Mouse (Mus musculus): Measurements from ENCODE around the gene Lmod3. TPM values are rescaled to one million over a fixed set of nuclear protein-coding genes. Genes with fewer than 3 reads are reported as not detected.

The Lmod3 gene
- polyA plus RNA-seq, 2 experiments: not detected

DNA sequence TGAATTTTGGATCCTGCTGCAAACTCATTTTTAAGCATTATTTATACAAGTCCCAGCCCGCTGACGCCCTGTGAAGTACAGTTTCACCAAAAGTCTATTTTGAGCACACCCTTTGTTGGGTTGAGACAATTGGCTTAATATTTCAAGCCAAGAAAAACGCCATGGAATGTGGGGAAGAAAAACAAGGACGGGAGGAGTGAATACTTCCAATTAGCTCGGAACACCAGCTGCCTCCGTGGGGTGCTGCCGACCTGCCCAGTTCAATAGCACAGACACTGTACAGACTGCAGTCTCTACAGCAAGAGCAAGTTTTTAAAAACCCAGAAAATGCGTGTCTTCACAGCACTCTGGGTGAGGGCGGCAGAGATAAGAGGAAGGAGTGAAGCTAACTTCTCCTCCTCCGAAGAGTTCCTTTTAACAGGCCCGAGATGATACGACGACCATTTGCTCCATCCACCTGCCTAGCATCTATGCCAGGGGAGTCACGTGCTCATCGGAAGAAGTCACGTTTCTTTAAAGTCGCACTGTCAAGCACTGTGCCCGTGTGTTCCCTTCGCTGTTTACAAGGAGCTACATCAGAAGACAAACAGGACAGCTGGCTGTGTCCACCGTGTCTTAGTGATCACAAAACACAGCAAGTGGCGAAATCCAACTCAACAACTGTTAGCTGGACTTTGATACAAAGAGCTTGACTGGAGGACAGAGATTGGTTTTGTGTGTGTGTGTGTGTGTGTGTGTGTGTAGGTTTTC lies 38.8 kb upstream of the Lmod3 start:
- no peak overlapping the region for H3K4me3 ChIP-seq (ENCODE audit: insufficient read depth in 1 of 2, low read depth in 2 of 2, low read length in 2 of 2)
- H3K27ac ChIP-seq: no peak overlapping the region
- ATAC-seq (ENCODE audit: insufficient read depth): no peak; the same call in 1 of the 2 replicates
- no peak for DNase-seq (ENCODE audit: low read depth in 3 of 3, low spot score in 3 of 3)
- H3K36me3 ChIP-seq (replicated peaks; ENCODE audit: control insufficient read depth, insufficient read depth, low read depth): no peaks in the 10 kb centered on the region
- H3K27me3 ChIP-seq (ENCODE audit: control insufficient read depth, insufficient read depth, low read length): no peaks in the 10 kb centered on the region
- no peak for TF ChIP-seq EP300 (IDR thresholded peaks at IDR 0.05; ENCODE audit: low read depth)
- no peak for TF ChIP-seq CTCF (IDR thresholded peaks at IDR 0.05; ENCODE audit: low read depth)
- H3K9me3 ChIP-seq (ENCODE audit: control insufficient read depth, low read length): no peaks in the 10 kb centered on the region
- WGBS (ENCODE audit: insufficient replicate concordance): 36% methylated on average over 21 of the region's 21 CpGs
- H3K4me1 ChIP-seq (replicated peaks; ENCODE audit: control insufficient read depth in 2 of 2, insufficient read depth in 2 of 2, low read length in 1 of 2): peaks cover 0 to 8% of the 10 kb centered on the region in 2 experiments; a peak in 1 of 4 replicates
- no peak overlapping the region for H3K4me2 ChIP-seq (ENCODE audit: low read depth)
- no peak overlapping the region for H3K9ac ChIP-seq (replicated peaks)

DNA sequence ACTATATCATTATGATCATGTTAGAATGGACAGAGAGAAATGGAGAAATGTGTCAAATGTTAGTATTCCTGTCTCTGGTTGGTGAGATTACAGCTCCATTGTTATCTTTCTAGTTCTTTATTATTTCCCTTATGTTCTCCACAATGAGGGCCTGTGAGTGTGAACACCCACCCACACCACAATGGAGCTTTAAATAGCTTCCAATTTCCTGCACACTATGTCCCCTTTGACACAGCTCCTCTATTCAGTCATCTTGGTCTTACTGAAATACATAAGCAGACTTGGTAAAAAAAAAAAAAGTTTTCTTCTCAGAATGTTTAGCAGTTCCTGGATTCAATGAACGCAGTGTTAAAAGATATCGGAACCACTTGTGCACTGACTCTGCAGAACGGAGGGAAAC lies 38.1 kb upstream of the Lmod3 start:
- no peak for TF ChIP-seq CTCF (IDR thresholded peaks at IDR 0.05; ENCODE audit: low read depth)
- H3K4me2 ChIP-seq (ENCODE audit: low read depth): no peak overlapping the region

DNA sequence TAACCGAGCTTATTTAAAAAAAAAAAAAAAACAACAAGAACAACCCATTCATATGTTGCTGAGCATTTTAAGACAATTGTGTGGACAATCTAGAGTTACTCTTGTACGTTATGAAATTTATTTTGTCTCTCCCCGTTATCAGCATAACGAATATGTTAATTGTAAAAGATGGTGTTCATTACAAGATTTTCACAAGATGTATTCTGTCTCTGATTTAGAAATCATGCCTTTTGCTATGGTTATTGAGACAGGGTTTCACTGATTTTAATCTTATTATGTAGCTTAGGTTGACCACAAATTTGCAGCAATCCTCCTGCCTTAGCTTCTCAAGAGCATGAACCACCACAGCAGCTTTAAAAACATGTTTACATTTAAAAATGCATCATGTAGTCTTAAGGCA lies 37.3 kb upstream of the Lmod3 start:
- no peak for DNase-seq (ENCODE audit: low read depth in 3 of 3, low spot score in 3 of 3)

More for the DNA sequence above, 38.1 kb upstream of the Lmod3 start:
- no peaks in the 10 kb centered on the region for H3K27me3 ChIP-seq (ENCODE audit: control insufficient read depth, insufficient read depth, low read length)
- H3K9me3 ChIP-seq (ENCODE audit: control insufficient read depth, low read length): no peaks in the 10 kb centered on the region
- no peaks in the 10 kb centered on the region for H3K36me3 ChIP-seq (replicated peaks; ENCODE audit: control insufficient read depth, insufficient read depth, low read depth)
- no peak for DNase-seq (ENCODE audit: low read depth in 3 of 3, low spot score in 3 of 3)
- no peak overlapping the region for H3K4me3 ChIP-seq (ENCODE audit: insufficient read depth in 1 of 2, low read depth in 2 of 2, low read length in 2 of 2)
- H3K9ac ChIP-seq (replicated peaks): no peak overlapping the region
- H3K27ac ChIP-seq: no peak overlapping the region
- peaks cover 0 to 8% of the 10 kb centered on the region in 2 experiments; a peak in 1 of 4 replicates for H3K4me1 ChIP-seq (replicated peaks; ENCODE audit: control insufficient read depth in 2 of 2, insufficient read depth in 2 of 2, low read length in 1 of 2)
- WGBS (ENCODE audit: insufficient replicate concordance): 28% methylated on average over 3 of the region's 3 CpGs
- no peak for ATAC-seq (ENCODE audit: insufficient read depth)

DNA sequence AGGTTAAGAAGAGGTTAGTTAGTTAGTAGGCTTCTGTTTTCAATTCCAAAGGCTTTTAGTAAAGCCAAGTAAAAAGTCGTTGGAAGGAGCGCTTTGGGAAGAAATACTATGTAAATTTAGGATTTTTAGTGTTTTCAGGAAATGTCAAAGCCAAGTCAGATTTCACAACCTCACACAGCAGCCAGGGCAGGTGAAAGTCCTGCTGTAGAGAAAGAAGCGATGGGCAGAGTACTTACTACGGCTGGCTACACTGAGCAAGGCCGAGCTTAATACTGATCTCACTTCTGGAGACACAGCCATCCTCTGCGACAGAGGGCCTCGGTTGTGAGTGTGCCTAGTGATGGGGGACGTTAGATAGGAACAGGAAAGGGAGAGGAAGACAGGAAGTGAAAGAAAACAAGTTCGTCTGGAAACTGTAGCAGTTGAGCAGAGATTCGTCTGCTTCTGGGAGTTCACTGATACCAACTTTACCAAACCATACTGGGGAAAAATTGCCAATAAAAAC lies 36.8 kb upstream of the Lmod3 start:
- Histone ChIP-seq H3K4me3 (ENCODE audit: insufficient read depth in 1 of 2, low read depth in 2 of 2, low read length in 2 of 2) (no peak overlapping the region), H3K36me3 (replicated peaks; ENCODE audit: control insufficient read depth, insufficient read depth, low read depth) (no peaks in the 10 kb centered on the region), H3K9ac (replicated peaks) (no peak overlapping the region), H3K4me1 (replicated peaks; ENCODE audit: control insufficient read depth in 2 of 2, insufficient read depth in 2 of 2, low read length in 1 of 2) (peaks cover 0 to 8% of the 10 kb centered on the region in 2 experiments; a peak in 1 of 4 replicates), H3K27ac (no peak overlapping the region), H3K9me3 (ENCODE audit: control insufficient read depth, low read length) (no peaks in the 10 kb centered on the region), H3K27me3 (ENCODE audit: control insufficient read depth, insufficient read depth, low read length) (no peaks in the 10 kb centered on the region), H3K4me2 (ENCODE audit: low read depth) (no peak overlapping the region)
- 24% methylated on average over 10 of the region's 10 CpGs for WGBS (ENCODE audit: insufficient replicate concordance)
- TF ChIP-seq CTCF (IDR thresholded peaks at IDR 0.05; ENCODE audit: low read depth): no peak
- no peak for TF ChIP-seq EP300 (IDR thresholded peaks at IDR 0.05; ENCODE audit: low read depth)
- no peak for ATAC-seq (ENCODE audit: insufficient read depth)
- no peak for DNase-seq (ENCODE audit: low read depth in 3 of 3, low spot score in 3 of 3)

More for the DNA sequence above, 37.3 kb upstream of the Lmod3 start:
- H3K4me1 ChIP-seq (replicated peaks; ENCODE audit: control insufficient read depth in 2 of 2, insufficient read depth in 2 of 2, low read length in 1 of 2): peaks cover 0 to 8% of the 10 kb centered on the region in 2 experiments; a peak in 1 of 4 replicates
- ATAC-seq (ENCODE audit: insufficient read depth): no peak
- H3K9me3 ChIP-seq (ENCODE audit: control insufficient read depth, low read length): no peaks in the 10 kb centered on the region
- no peak overlapping the region for H3K4me2 ChIP-seq (ENCODE audit: low read depth)
- no peaks in the 10 kb centered on the region for H3K36me3 ChIP-seq (replicated peaks; ENCODE audit: control insufficient read depth, insufficient read depth, low read depth)
- H3K27me3 ChIP-seq (ENCODE audit: control insufficient read depth, insufficient read depth, low read length): no peaks in the 10 kb centered on the region
- WGBS (ENCODE audit: insufficient replicate concordance): 66% methylated on average over 4 of the region's 4 CpGs
- H3K4me3 ChIP-seq (ENCODE audit: insufficient read depth in 1 of 2, low read depth in 2 of 2, low read length in 2 of 2): no peak overlapping the region
- H3K27ac ChIP-seq: no peak overlapping the region
- TF ChIP-seq CTCF (IDR thresholded peaks at IDR 0.05; ENCODE audit: low read depth): no peak
- no peak for TF ChIP-seq EP300 (IDR thresholded peaks at IDR 0.05; ENCODE audit: low read depth)
- H3K9ac ChIP-seq (replicated peaks): no peak overlapping the region

DNA sequence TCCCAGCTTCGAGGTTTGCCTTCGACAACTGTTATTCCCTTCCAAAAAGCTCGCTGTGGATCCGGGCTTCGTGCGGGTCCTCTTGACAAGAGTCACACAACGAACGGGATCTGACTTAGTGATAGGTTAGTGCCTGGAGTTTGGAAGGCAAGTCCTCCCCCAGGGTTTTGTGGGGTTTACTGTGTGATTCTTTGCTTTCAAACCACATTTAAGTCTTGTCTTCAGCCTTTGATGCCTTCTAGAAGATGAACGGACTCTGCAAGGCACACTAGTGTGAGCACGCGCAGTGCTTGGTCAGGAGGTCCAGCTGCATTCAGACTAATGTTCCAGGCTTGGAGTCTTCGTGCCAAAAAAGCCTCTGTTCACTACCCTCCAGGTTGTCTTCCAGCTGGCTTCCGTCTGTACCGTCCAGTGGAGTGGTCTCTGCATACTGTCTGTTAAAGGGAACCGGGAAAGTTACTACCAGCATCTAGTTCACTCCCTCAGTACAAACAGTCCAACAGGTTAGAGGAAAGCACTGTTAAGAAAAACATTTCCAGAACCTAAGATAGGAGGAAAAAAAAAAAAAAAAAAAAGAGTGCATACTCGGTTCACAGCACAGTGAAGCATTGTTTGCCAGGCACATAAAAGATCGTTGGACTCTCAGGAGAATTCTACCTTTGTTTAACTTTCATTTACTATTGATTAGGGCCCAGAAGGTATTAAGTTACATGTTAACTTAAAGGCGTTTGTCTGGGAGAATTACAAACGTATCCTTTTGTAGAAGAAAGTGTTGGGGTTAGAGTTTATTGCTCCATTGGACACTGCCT lies 35.7 kb upstream of the Lmod3 start:
- 70% methylated on average over 19 of the region's 19 CpGs for WGBS (ENCODE audit: insufficient replicate concordance)
- ATAC-seq (ENCODE audit: insufficient read depth): no peak
- TF ChIP-seq CTCF (IDR thresholded peaks at IDR 0.05; ENCODE audit: low read depth) (no peak), EP300 (IDR thresholded peaks at IDR 0.05; ENCODE audit: low read depth) (no peak)

More for the DNA sequence above, 35.7 kb upstream of the Lmod3 start:
- Histone ChIP-seq H3K9ac (replicated peaks) (no peak overlapping the region), H3K4me2 (ENCODE audit: low read depth) (no peak overlapping the region), H3K27ac (no peak overlapping the region), H3K4me3 (ENCODE audit: insufficient read depth in 1 of 2, low read depth in 2 of 2, low read length in 2 of 2) (no peak overlapping the region), H3K36me3 (replicated peaks; ENCODE audit: control insufficient read depth, insufficient read depth, low read depth) (no peaks in the 10 kb centered on the region), H3K4me1 (replicated peaks; ENCODE audit: control insufficient read depth in 2 of 2, insufficient read depth in 2 of 2, low read length in 1 of 2) (peaks cover 0 to 8% of the 10 kb centered on the region in 2 experiments; a peak in 1 of 4 replicates), H3K27me3 (ENCODE audit: control insufficient read depth, insufficient read depth, low read length) (no peaks in the 10 kb centered on the region), H3K9me3 (ENCODE audit: control insufficient read depth, low read length) (no peaks in the 10 kb centered on the region)
- no peak for DNase-seq (ENCODE audit: low read depth in 3 of 3, low spot score in 3 of 3)

Measured in liver, embryonic 14.5 days (tissue).